Mouse (Mus musculus) granulocyte monocyte progenitor cell, adult 5-6 weeks (primary cell): Measurements from ENCODE around the gene Ubap2l. TPM values are rescaled to one million over a fixed set of nuclear protein-coding genes. Genes with fewer than 3 reads are reported as not detected.

ENCODE experiments used
- ATAC-seq: replicated peaks from 2 replicates; pipeline ENCODE4 v1.8.0; 2016; ENCODE audit warnings: mild to moderate bottlenecking, moderate TSS enrichment, inconsistent platforms; ENCODE audit not compliant: poor library complexity, severe bottlenecking
- total RNA-seq, 2 experiments: library from RNA; stranded (forward) in 1 of 2; stranded (reverse) in 1 of 2; fragments of 200-712, 200-1000 nt in 1 of 2; fragments of >200 nt in 1 of 2; fragmentation: Nextera tagmentation in 1 of 2; gene quantifications; 2 replicates each; pipeline ENCODE4 v1.2.3; 2014 to 2017

Gene Ubap2l
- total RNA-seq, 2 experiments from 2014 or later, result 135 to 252 TPM

DNA sequence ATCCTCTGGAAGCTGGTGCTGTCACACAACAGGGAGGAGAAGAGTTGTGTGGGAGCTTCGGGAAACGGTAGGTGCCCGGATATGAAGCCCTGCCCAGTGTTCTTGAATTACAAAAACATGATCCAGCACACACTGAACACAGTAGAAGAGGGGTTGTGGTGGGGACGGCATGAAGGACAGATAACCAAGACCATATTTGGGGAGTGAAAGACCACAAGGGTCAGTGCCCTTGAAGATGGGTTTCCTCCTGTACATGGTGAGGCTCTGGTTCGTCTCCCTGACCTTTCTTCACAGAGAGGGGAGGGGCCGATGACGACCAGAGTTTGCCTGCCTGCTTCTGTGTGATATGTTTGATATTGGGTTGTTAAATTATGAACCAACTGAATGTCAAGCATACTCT lies 17.3 kb upstream of the Ubap2l start:
- no peak for ATAC-seq

DNA sequence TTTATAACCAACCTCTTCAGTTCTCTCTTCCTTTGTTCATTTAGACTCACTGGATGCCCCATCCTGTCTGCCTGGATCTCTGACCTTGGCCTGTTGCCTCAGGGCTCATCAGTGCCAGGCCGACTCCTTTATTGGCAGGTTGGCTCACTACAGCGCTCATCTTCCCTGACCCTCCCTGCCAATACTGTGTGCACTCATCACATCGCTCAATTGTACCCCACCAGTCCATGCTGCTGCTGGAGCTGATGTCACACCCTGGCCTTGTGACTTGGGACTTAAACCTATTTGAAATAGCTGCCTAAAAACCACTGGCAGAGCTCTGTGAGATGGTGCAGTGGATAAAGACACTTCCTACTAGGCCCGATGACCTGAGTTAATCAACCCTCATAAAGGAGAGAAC lies 15.4 kb upstream of the Ubap2l start:
- no peak for ATAC-seq

DNA sequence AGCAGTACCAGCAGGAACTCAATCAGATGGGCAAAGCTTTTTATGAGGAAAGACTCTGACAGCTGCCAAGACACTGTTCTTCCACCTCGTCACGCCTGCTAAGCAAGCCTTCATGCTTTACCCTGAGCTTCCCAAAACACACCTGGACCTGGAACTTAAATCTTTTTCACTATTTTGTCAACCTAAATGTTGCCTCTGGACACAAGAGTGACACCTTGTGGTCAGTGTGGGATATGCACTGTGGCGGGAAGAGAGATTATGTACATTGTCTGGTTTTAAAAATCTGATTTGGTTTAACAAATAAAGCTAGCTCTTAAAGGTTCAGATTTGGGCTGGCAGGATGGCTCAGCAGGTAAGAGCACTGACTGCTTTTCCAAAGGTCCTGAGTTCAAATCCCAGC lies 13.1 kb upstream of the Ubap2l start:
- ATAC-seq, result peak; percentile 70

DNA sequence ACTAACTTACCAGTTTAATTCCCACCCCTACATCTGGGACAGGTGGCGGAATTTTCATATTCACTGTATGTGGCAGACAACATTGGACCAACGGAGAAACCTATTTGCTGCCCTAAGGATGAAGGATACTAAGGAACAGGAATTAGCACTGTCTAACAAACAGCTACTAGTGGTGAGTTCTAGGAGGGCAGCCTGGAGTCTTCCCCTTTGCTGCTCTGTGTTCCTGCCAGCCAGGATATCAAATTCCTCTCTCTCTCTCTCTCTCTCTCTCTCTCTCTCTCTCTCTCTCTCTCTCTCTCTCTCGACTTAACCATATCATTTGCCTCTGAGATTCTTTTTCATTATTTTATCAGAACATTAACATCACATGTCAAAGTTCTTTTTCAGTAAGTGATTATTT lies 12.0 kb upstream of the Ubap2l start:
- ATAC-seq, result no peak

DNA sequence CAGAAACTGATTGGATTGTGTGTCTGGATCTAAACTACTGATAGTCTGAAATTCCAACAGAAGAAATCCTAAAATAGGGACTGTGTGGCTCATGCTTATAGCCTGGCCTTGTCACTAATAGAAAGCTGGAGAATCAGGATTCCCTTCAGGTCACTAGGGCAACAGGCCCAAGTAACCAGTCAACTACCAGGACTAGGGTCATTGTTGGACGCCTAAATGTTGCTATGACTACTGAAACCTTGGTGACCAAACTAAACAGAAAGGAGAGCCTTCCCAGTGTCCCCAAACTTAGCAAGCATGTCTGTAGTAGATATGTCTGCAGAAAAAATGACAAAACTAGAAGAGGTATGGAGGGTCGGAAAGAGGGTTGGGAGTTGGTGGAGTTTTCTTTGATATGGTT lies 10.1 kb upstream of the Ubap2l start:
- no peak for ATAC-seq

DNA sequence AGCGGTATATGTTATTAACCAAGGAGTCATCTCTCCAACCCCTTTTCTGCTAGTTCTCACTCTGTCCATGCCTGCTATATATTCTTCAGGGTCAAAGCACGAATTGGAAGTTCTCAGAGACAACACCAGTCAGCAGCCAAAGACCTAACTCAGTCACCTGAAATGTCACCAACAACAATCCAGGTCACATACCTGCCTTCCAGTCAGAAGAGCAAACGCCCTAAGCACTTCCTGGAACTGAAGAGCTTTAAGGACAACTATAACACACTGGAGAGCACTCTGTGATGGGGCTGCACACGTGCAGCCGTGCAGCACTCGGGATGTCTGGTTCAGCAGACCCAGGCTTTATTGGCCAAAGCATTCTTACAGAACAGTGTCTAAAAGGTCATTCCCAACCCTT lies 9.1 kb upstream of the Ubap2l start:
- no peak for ATAC-seq

DNA sequence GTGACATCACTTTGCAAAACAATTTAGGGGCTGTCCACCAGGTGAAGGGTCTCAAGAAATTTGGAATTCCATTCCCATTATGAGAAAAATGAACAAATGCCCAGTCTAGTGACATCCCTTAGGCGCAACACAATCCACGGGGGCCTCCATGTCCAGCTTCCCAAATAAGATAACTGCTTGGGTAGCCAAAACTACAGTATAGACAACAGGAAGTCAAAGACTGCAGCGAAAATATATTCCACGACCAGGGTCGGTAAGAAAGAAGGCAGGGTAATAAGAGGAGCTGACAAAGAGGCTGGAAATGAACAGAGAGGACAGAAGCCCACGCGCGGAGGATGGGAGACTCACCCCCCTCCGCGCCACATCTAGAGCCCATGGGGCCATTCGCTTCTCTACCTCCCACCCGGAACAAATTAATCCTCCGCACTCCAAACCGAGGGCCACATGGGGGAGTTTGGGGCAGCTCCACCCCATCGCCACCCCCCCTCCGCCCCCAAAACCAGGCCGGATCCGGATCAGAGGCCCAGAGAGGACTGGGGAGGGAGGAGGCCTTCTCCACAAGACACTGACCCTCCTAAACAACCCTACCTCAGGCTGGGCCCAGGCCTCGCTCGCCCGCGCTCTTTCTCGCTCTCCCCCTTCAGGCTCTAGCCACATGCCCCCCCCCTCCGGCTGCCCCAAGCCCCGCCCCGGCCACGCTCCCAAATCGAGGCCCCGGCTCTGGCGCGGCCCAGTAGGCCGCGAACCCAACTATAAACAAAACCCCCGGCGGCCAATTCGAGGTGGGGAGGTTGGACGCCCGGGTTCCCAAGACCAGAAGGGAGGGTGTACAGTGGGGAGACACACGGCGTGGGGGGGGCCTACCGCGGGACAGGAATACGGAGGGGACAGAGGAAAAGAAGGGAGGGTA lies 732 bp downstream of the Ubap2l start, which contains the start of gene 4933434E20Rik:
TSS of gene 4933434E20Rik (plus strand) at position 196 of the 910 bp plus-strand sequence.
- ATAC-seq, result peak; percentile 72

DNA sequence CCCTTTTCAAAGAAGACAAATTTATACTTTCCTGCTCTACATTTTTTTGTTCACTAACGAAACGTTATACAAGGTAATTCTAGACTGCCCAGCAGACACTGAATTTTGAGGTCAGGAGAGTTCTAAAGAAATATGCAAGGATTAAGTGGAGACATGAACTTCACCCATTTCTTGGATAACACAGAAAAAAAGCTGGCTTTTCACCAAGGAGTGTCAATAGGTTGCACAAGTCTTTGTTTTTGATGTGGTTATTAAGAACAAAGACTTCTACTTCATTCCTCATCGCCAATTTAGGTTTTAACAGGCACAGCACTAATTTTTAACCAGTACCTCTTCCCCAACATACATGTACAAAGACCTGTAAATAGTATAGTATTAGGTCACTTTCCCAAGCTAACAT lies 2.7 kb downstream of the Ubap2l start:
- ATAC-seq, result no peak

DNA sequence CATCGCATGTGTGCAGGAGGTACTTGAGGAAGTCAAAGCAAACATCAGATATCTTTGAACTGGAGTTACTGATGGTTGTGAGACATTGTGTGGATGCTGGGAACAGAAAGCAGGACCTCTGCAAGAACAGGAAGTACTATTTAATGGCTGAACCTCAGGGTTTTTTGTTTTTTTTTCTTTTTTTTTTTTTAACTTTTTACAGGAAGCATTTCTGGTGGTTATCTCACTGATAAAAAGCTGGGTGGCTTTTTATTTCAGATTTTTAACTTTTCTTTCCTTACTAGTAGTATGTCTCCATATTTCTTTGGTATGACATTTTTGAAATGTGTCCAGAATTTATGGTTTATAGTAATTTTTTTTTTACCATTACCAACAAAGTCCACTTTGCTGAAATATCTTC lies 16.2 kb downstream of the Ubap2l start:
- no peak for ATAC-seq

DNA sequence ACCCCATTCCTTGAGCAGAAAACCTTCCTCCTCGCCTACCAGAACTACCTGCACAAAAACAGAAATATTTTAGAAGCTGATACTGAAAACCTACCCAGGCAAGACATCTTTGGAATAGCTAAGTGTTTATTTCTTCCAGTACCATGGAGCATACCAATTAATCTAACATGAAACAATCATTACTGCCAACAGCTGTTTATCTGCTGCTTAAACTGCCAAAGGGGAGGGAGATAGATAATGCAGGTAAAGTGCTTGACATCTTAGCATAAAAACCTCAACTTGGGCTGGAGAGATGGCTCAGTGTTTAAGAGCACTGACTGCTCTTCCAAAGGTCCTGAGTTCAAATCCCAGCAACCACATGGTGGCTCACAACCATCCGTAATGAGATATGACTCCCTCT lies 17.8 kb downstream of the Ubap2l start:
- ATAC-seq, result no peak

DNA sequence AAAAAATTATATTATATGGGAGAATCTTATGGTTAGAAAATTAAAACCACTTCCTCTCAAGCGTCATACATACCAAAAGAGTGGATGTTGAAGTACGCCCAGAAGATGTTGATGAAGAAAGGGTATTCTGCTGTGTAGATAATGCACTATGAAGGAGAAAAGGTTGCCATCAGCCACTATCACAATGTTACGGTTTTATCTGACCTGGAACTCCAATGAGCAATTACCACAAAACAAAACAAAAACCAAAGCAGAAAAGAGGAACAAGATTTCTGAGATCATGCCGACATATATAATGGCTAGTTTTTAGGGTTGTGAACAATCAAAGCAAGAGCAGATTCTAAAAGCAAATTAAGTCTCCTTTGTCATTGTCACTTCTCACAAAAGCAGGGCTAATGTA lies 35.8 kb downstream of the Ubap2l start:
- ATAC-seq, result peak; percentile 25; the same call in 1 of the 2 replicates

DNA sequence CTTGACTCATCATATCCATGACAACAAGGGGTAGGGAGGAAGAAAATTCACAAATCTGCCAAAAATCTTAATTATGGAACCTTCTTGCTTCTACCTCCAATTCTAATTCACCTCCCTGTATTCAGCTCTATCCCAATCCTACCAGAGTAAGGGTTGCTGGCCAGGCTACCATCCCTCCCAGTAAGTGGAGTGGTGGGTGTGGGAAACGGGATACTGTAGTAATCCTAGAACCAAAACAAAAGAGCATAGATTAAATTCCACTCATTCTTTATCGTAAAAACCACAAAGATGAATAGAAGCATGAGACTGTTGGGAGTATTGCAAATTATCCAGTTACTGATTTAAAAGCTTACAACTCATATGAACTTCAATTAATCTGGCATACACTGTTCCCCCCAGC lies 42.1 kb downstream of the Ubap2l start:
- ATAC-seq, result no peak

DNA sequence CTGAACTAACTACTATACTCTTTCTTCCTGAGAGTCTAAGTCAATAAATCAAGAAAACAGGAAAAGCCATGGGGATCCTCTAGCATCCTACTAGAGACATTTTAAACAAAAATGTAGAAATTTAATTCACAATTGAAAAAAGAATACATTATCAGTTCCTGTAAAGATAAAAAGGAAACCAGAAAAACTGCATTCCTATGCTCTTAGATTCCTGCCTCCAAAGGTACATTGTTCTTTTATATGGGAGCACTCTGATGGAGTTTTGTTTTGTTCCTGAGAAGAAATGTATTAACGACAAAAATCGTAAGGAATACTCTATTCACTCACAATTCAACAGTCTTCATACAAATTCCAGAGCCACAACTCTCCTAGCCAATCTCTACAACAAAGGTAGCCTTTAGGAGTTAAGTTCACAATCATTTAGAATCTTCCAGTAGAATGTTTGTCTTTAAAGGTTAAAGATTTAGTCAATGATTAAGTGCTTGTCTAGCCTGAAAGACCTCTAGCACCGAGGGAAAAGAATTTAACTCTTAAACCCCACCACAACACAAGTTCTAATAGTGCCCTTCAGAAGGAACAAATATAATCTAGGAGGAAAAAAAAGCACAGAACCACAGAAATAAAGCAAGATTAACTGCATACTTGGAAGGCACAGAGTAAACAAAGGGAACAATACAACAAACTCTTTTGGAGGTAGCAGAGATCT lies 48.2 kb downstream of the Ubap2l start:
- no peak for ATAC-seq

DNA sequence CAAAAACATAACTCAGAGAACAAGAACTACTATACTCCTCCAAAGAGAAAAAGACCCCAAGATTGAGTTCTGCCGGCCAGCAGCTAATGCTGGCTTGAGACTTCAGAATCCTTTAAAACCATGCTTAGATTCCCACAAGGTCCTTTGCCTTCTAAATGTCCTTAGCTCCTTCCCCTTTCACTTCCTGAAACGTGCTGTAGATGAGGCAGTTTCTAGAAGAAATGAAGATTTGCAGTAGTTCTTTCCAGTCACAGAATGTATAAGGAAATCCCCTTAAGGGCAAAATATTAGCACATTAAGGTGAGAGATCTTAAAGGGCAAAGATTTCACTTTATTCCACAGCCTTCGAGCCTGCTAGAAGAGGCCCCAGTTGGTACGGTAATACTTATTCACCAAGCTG lies 52.6 kb downstream of the Ubap2l start:
- ATAC-seq, result peak; percentile 20

DNA sequence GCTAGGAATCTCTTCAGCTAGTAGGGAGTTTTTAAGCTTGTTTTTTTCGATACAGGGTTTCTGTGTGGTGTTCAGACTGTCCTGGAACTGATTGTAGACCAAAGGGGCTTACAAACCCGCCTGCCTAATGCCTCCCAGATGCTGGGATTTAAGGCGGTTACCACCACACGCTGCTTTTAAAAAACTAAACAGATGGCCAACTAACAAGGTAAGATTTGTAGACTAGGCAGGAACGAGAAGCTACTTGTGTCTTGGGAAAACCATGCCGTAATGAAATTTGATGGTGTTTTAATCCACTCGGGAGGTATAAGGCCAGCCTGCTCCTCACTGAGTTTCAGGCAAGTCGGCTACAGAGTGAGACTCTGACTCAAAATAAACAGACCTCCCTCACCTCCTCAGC lies 53.3 kb downstream of the Ubap2l start:
- no peak for ATAC-seq

DNA sequence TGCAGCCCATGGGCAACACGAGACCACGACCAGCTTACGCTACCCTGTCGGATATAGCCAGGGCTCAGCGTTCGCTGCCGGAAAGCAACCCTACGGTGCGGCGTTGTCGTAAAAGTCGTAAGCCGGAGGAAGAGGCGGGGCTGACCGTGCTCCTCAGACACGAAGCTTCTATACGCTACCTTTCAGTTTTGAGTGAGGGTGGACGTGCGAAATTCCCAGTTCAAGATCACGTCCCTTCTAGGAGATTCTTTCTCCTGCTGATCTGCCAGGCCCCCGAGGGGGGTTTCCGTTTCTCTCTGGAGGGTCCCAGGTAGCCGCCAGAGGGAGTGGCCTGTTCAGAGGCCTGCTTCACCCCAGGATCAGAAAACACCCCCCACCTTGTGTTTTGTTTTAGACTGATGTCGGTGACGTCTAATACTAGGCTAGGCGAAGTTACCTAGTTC lies 53.8 kb downstream of the Ubap2l start, which contains the start of gene Hax1:
TSS of gene Hax1 (minus strand) at position 169 of the 443 bp plus-strand sequence.
- peak; percentile 93 for ATAC-seq

DNA sequence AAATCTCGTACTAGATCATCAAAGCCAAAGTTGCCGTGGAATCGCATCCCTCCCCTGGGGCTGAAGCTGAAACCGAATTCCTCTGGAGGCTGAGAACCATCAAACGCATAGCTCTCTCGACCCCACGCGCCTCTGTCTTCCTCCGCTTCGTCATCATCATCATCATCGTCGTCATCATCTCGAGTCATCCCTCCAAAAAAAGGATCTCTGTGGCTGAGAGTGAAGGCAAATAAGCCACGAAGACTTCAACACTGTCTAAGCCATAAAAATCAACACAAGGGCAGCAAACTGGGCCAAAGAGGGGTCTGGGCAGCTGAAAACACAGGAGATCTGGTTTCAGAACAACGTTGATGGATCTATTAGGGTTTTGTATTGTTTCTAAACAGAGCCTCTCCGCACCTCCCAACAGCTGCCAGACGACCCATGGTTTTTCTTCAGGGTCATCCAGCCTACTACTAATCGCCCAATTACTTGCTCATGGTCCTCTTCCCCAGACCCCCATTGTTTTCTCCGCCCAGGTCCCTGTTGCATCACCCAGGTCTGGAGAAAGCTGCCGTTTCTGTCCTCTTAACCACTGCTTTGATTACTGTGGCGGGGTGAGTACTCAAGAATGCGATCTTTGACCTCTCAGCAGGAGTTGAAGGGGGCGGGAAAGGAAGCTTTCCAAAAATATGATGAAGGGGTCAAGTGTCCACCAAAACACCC lies 54.5 kb downstream of the Ubap2l start:
- peak; percentile 42 for ATAC-seq

DNA sequence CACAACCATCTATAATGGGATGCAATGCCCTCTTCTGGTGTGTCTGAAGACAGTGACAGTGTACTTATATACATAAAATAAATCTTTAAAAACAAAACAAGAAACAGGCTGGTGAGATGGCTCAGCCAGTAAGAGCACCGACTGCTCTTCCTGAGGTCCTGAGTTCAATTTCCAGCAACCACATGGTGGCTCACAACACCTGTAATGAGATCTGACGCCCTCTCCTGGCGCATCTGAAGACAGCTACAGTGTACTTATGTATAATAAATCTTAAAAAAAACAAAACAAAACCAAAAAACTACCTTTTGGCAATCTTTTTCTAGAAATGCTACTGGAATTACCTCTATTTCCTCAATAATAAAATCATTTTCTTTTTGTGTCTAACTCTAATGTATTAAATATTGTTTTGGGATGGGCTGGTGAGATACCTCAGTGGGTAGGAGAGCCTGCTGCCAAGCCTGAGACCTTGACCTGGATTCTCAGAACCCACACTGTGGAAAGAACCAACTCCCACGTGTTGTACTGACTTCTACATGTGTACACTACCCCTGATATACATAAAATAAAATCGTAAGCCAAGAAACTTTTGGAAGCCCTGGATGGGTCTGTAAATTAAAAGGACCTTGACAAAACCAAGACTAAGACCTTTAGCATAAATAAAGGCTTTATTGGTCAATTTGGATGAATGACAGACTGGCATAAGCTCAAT lies 57.5 kb downstream of the Ubap2l start:
- no peak for ATAC-seq

DNA sequence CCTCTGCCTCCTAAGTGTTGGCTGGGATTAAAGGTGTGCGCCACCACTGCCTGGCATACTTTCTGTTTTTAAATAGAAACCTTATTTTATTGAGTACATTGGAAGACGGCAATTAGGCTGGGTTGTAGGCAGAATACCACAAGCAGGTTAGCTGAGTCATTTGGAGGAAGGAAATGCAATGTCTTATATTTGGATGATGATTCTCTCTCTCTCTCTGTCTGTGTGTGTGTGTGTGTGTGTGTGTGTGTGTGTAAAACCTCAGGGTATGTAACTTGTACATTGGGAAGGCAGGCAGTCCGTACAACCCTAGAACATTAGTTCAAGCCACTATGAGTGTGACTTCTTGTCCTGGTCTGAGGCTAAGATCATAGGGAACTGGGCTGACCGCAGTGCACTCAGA lies 64.6 kb downstream of the Ubap2l start:
- ATAC-seq, result peak; percentile 87

DNA sequence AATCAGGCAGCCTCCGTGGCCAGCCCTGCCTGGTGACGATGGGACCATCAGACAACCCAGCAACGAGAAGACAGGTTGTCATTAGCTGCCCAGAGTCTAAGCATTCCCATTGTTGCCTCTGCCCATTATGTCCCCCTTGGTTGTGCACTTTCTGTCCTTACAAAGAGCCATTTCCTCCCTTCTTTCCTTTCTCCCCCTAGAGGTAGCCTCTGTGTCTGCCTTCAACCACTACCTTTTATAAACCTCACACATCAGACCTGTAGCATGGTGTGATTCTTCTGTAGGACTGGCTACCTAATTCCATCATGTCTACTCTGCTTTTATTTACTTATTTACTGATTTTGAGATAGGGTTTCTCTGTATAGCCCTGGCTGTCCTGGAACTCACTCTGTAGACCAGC lies 65.2 kb downstream of the Ubap2l start:
- peak; percentile 65 for ATAC-seq
